Mouse (Mus musculus) retina, adult 2 months (tissue): ENCODE data around the gene 4930562C15Rik.

Source experiments
- DNase-seq: peaks from one replicate; pipeline ENCODE4 v3.0.0-alpha.2; 2012; ENCODE audit warnings: low read depth, low spot score

The 4930562C15Rik gene

GRCm38 (mm10) chr16:4890201-4890709 lies 55.0 kb downstream of the 4930562C15Rik start:
- no peak for DNase-seq

DNA sequence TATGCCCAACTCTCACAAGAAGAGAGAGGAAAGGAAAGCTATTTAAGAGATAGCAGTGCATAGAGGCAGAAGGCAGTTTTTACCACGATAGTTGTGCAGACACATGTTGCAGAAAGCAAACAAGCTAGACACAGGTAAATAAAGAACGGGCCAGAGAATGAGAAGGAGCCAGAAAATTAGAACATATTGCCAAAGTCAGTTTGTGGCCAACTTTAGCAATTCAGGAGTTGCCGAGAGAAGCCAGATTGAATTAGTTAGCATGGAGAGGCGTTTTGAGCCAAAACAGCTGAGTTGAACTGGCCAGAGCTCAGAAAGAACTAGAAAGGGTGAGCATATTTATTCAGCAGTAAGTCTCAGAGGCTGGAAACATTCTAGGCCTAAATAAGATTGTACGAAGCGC lies 57.0 kb downstream of the 4930562C15Rik start:
- DNase-seq: no peak

GRCm38 (mm10) chr16:4894201-4894908 lies 59.1 kb downstream of the 4930562C15Rik start:
- no peak for DNase-seq

GRCm38 (mm10) chr16:4896249-4897027 lies 61.2 kb downstream of the 4930562C15Rik start:
- no peak for DNase-seq

GRCm38 (mm10) chr16:4897146-4897730 lies 62.0 kb downstream of the 4930562C15Rik start:
- no peak for DNase-seq

GRCm38 (mm10) chr16:4898881-4899280 lies 63.7 kb downstream of the 4930562C15Rik start:
- no peak for DNase-seq

DNA sequence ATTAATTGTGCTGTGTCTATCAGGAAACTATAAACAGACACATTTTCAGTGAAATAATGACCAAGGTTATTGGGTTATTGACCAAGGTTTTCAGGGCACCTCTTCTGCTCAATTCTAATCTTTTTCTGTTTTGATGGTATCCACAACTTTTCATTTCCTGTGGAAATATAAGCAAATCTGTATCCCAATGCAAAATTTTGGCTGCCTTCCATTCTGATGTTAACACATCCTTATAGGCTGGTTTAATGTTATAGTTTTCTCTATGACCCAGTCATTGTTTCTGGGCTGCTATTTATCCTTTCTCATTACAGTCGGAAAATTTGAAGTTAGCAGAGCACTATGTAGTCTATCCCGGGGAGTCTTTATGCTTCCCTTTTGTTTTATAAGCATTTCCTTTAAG lies 64.5 kb downstream of the 4930562C15Rik start:
- no peak for DNase-seq

GRCm38 (mm10) chr16:4901167-4901566 lies 66.0 kb downstream of the 4930562C15Rik start:
- no peak for DNase-seq

- DNase-seq: no peak
Observed at GRCm38 (mm10) chr16:4902390-4902789, 67.2 kb downstream of the 4930562C15Rik start.

GRCm38 (mm10) chr16:4903491-4904102 lies 68.4 kb downstream of the 4930562C15Rik start:
- DNase-seq: no peak

DNA sequence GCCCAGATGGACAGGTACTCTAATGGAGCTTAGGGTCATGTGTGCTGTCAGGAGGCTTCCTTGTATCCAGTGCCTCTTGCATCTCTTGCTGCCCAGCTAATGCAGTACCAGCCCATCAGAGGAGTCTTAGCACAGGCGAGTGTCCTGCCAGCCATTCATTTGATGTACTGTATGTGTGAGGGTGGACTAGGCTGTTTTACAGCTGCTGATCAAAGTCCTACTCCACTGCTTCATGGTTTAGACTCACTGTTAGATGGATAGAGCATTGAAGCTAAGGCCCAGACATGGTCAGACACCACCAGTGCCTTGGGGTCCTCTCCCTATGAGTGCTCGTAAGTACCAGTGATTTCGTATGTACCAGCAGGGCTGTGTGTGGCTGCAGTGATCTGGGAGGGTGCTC lies 69.7 kb downstream of the 4930562C15Rik start:
- no peak for DNase-seq

- no peak for DNase-seq
Observed at GRCm38 (mm10) chr16:4905591-4905990, 70.4 kb downstream of the 4930562C15Rik start.

GRCm38 (mm10) chr16:4906559-4906958 lies 71.3 kb downstream of the 4930562C15Rik start:
- no peak for DNase-seq

- DNase-seq: no peak
Observed at GRCm38 (mm10) chr16:4907386-4907785, 72.2 kb downstream of the 4930562C15Rik start.

- no peak for DNase-seq
Observed at GRCm38 (mm10) chr16:4907972-4908371, 72.8 kb downstream of the 4930562C15Rik start.

DNA sequence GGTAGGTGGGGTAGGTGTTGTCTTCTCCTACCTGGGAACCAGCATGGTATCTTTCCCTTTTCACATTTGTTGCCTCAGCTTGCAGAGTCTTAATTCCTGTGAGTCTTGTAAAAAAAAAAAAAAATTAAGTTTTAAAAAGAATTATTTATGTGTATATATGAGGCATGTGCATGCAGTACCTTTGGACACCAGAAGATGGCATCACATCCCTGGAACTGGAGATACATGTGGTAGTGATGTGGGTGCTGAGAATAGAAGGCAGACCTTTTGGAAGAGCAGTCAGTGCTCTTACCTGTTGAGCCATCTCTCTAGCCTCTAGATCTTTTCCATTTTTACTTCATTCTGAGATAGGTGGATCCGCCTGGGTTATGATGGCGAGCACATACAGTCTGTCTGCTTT lies 74.5 kb downstream of the 4930562C15Rik start:
- no peak for DNase-seq

GRCm38 (mm10) chr16:4910758-4911157 lies 75.5 kb downstream of the 4930562C15Rik start:
- no peak for DNase-seq

DNA sequence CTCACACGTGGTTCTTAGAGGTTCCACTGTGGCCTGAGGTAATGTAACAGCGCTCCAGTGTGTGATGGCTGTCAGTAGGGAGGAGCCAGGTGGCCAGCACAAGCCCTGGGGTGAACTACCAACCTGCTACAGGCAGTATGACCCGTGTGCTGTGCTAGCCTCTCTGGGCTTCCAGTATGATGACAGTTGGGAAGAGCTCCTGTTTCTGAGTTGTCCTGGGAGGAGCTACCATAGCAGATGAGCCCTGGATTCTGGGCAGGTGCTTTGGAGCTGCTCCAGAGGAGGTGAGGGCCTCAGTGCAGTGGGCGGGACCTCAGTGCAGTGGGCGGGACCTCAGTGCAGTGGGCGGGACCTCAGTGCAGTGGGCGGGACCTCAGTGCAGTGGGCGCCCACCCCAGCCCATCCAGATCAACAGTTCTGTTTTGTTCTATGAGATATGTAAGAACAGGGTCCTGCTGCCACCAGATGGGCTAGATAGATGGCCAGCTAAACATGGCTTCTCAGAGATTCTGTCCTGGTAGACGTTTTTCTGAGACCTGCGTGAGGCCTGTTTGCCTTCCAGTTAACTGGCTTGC lies 76.9 kb downstream of the 4930562C15Rik start:
- no peak for DNase-seq

GRCm38 (mm10) chr16:4912907-4913782 lies 77.9 kb downstream of the 4930562C15Rik start:
- no peak for DNase-seq
